Mouse (Mus musculus): Measurements from ENCODE around the gene Ccnt1.
A peak's percentile ranks its signal among the peaks of the same experiment; 100 is the strongest.

Gene Ccnt1

GRCm38 (mm10) chr15:98511386-98511928 lies 59.3 kb downstream of the Ccnt1 start:
- no peak for DNase-seq (ENCODE audit: low read depth, low spot score)

- peak; percentile 14 for DNase-seq (ENCODE audit: low read depth, low spot score)
These were observed 60.0 kb downstream of the Ccnt1 start for GRCm38 (mm10) chr15:98510438-98511385.

- no peak for DNase-seq (ENCODE audit: low read depth, low spot score)
These were observed 61.3 kb downstream of the Ccnt1 start for GRCm38 (mm10) chr15:98509387-98509786.

GRCm38 (mm10) chr15:98507321-98507720 lies 63.4 kb downstream of the Ccnt1 start:
- DNase-seq (ENCODE audit: low read depth, low spot score), result no peak

GRCm38 (mm10) chr15:98506253-98506957 lies 64.3 kb downstream of the Ccnt1 start:
- DNase-seq (ENCODE audit: low read depth, low spot score), result no peak

GRCm38 (mm10) chr15:98504514-98504913 lies 66.2 kb downstream of the Ccnt1 start:
- DNase-seq (ENCODE audit: low read depth, low spot score), result no peak

- no peak for DNase-seq (ENCODE audit: low read depth, low spot score)
These were observed 67.4 kb downstream of the Ccnt1 start for GRCm38 (mm10) chr15:98503317-98503716.

- DNase-seq (ENCODE audit: low read depth, low spot score), result no peak
These were observed 73.1 kb downstream of the Ccnt1 start for GRCm38 (mm10) chr15:98497631-98498030.

GRCm38 (mm10) chr15:98492102-98492501 lies 78.6 kb downstream of the Ccnt1 start, which contains the start of gene Olfr279:
Gene Olfr279 (plus strand): TSS chr15:98492402.
- DNase-seq (ENCODE audit: low read depth, low spot score), result no peak

- no peak for DNase-seq (ENCODE audit: low read depth, low spot score)
These were observed 79.4 kb downstream of the Ccnt1 start for GRCm38 (mm10) chr15:98491332-98491731.

All from brain, embryonic 18.5 days (tissue).